Mouse (Mus musculus): Measurements from ENCODE around the gene Mpdu1. TPM values are rescaled to one million over a fixed set of nuclear protein-coding genes. Genes with fewer than 3 reads are reported as not detected.
A peak's percentile ranks its signal among the peaks of the same experiment; 100 is the strongest.

Mpdu1 gene
- polyA plus RNA-seq, 1 experiment from 2014 or later: 39.0 TPM

DNA sequence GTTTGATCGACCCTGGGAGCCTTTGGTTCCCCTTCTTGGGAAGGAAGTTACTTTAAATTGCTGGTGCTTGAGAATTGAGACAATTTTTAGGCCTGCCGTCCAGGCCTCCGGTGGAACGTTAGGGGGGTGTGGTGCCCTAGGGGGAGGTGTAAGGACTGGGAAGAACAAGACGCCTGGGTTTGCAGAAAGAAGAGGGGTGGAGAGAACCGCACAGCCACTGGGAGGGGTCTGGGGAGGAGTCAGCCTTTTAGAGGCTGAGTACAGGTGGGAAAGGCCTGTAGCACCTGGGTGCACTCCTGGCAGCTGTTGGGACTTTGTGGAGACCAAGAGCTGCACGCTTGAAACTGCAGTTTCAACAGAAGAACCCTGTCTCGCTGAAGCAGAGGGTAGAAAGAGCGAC, 7.7 kb downstream of the Mpdu1 start:
- 52% methylated on average over 9 of the region's 9 CpGs for WGBS

GRCm38 (mm10) chr11:69653399-69653798, 9.0 kb downstream of the Mpdu1 start:
- Histone ChIP-seq H3K27ac (ENCODE audit: low read depth, low read length) (no peak overlapping the region), H3K27me3 (ENCODE audit: control insufficient read depth, insufficient read depth, low read length) (no peaks in the 10 kb centered on the region), H3K9me3 (ENCODE audit: control insufficient read depth, low read length) (no peaks in the 10 kb centered on the region), H3K9ac (ENCODE audit: low read length) (no peak overlapping the region), H3K4me3 (ENCODE audit: low read depth, low read length) (no peak overlapping the region), H3K36me3 (ENCODE audit: control insufficient read depth, insufficient read depth, low read length) (peaks cover 37% of the 10 kb centered on the region), H3K4me2 (ENCODE audit: low read depth, low read length, severe bottlenecking) (no peak overlapping the region), H3K4me1 (replicated peaks; ENCODE audit: control insufficient read depth, insufficient read depth, low read length) (peaks cover 7% of the 10 kb centered on the region; the same call in 1 of the 2 replicates)
- no peak for DNase-seq (ENCODE audit: low spot score)
- no peak for ATAC-seq (replicated peaks; ENCODE audit: low FRiP score)
- 73% methylated on average over 5 of the region's 5 CpGs for WGBS

More for the DNA sequence above, 7.7 kb downstream of the Mpdu1 start:
- H3K4me3 ChIP-seq (ENCODE audit: low read depth, low read length): no peak overlapping the region
- no peak overlapping the region for H3K9ac ChIP-seq (ENCODE audit: low read length)
- no peaks in the 10 kb centered on the region for H3K9me3 ChIP-seq (ENCODE audit: control insufficient read depth, low read length)
- no peak overlapping the region for H3K4me2 ChIP-seq (ENCODE audit: low read depth, low read length, severe bottlenecking)
- H3K36me3 ChIP-seq (ENCODE audit: control insufficient read depth, insufficient read depth, low read length): peaks cover 27% of the 10 kb centered on the region
- H3K4me1 ChIP-seq (replicated peaks; ENCODE audit: control insufficient read depth, insufficient read depth, low read length): peaks cover 7% of the 10 kb centered on the region; the same call in 1 of the 2 replicates
- ATAC-seq (replicated peaks; ENCODE audit: low FRiP score): no peak
- no peaks in the 10 kb centered on the region for H3K27me3 ChIP-seq (ENCODE audit: control insufficient read depth, insufficient read depth, low read length)
- no peak overlapping the region for H3K27ac ChIP-seq (ENCODE audit: low read depth, low read length)
- DNase-seq (ENCODE audit: low spot score): no peak

DNA sequence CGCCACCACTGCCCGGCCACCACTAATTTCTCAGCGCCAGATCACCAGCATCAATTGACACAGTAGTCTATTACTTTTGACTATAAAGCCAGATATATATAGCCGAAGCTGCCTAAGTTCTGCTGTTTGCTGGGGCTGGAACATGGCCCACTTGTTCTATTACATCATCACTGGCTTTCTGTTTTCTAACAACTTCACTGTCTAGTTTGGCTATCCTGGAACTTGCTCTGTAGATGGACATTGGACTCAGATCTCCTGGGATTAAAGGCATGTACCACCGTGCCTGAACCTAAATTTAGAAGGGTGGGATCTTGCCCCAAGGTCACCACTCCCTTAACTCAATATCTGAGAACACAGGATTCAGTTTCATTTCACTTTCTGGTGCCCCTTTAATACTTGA, 16.6 kb downstream of the Mpdu1 start:
- H3K9me3 ChIP-seq (ENCODE audit: control insufficient read depth, low read length): no peaks in the 10 kb centered on the region
- H3K27ac ChIP-seq (ENCODE audit: low read depth, low read length): no peak overlapping the region
- DNase-seq (ENCODE audit: low spot score) (no peak), ATAC-seq (replicated peaks; ENCODE audit: low FRiP score) (no peak)
- no peak overlapping the region for H3K9ac ChIP-seq (ENCODE audit: low read length)
- WGBS: 93% methylated on average over 5 of the region's 5 CpGs
- H3K4me1 ChIP-seq (replicated peaks; ENCODE audit: control insufficient read depth, insufficient read depth, low read length): no peaks in the 10 kb centered on the region
- H3K27me3 ChIP-seq (ENCODE audit: control insufficient read depth, insufficient read depth, low read length): no peaks in the 10 kb centered on the region
- H3K4me3 ChIP-seq (ENCODE audit: low read depth, low read length): no peak overlapping the region
- H3K36me3 ChIP-seq (ENCODE audit: control insufficient read depth, insufficient read depth, low read length): peaks cover 41% of the 10 kb centered on the region
- H3K4me2 ChIP-seq (ENCODE audit: low read depth, low read length, severe bottlenecking): no peak overlapping the region

DNA sequence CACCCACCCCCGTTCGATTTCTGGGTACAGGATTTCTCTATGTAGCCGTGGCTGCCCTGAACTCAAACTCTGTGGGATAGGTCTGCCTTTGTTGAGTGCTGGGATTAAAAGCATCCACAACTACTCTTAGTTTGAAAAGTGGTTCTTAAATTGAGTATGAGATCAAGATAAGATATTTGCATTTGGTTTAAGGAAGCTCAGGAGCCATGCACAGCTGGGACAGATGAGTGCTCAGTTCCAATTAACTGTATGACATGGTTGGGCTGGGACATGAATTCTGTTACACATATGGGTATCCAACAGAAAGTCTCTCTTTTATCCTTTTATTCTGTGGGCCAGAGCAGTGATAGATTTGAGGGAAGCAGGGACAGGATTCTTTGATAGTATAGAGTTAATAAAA, 27.0 kb downstream of the Mpdu1 start:
- Histone ChIP-seq H3K4me3 (ENCODE audit: low read depth, low read length) (no peak overlapping the region), H3K9ac (ENCODE audit: low read length) (no peak overlapping the region), H3K27me3 (ENCODE audit: control insufficient read depth, insufficient read depth, low read length) (no peaks in the 10 kb centered on the region), H3K36me3 (ENCODE audit: control insufficient read depth, insufficient read depth, low read length) (no peaks in the 10 kb centered on the region; the same call in 1 of the 2 replicates), H3K9me3 (ENCODE audit: control insufficient read depth, low read length) (no peaks in the 10 kb centered on the region), H3K27ac (ENCODE audit: low read depth, low read length) (no peak overlapping the region), H3K4me2 (ENCODE audit: low read depth, low read length, severe bottlenecking) (0 out of 2 replicates have a peak overlapping the region, but pooled peaks have one; percentile 27), H3K4me1 (replicated peaks; ENCODE audit: control insufficient read depth, insufficient read depth, low read length) (peaks cover 7% of the 10 kb centered on the region; the same call in 1 of the 2 replicates)
- ATAC-seq (replicated peaks; ENCODE audit: low FRiP score) (no peak), DNase-seq (ENCODE audit: low spot score) (no peak)
- WGBS: 88% methylated on average over 3 of the region's 3 CpGs

DNA sequence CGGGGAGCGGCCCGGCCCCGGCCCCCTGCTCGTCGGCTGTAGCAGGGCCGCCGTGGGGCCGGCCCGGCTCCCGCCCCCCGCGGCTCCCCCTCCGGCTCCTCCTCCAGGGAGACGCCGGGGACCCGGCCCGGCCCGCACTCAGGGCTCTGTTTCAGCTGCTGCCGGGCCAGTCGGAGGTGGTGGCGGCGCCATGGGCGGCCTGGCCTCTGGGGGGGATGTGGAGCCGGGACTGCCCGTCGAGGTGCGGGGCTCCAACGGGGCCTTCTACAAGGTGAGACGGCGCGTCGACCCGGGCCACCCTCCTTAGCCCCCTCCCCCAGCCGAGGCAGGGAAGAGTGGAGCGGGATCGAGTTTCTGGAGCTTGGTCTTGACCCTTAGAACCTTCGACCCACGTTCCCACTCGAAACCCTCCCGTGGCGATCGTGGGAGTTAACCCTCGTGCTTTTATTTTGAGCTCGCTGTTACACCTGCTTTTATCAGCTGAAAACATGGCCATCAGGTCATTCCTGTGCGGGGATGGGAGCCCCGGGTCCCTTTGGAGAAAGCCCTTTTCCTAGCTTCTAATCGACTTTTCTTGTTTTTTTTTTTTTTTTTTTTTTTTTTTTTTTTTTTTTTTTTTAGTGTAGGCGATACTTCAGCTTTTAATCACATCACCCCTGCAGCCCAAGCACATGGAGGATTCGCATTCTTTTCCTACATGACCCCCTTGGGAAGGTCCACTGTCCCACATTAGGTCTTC, 29.1 kb downstream of the Mpdu1 start:
- DNase-seq (ENCODE audit: low spot score) (no peak), ATAC-seq (replicated peaks; ENCODE audit: low FRiP score) (peak; percentile 72)
- H3K9ac ChIP-seq (ENCODE audit: low read length): peak overlapping the region; percentile 98
- H3K27me3 ChIP-seq (ENCODE audit: control insufficient read depth, insufficient read depth, low read length): no peaks in the 10 kb centered on the region
- H3K4me1 ChIP-seq (replicated peaks; ENCODE audit: control insufficient read depth, insufficient read depth, low read length): peaks cover 7% of the 10 kb centered on the region; the same call in 1 of the 2 replicates
- under 1% methylated on average over 49 of the region's 50 CpGs for WGBS
- peak overlapping the region; percentile 61 for H3K4me2 ChIP-seq (ENCODE audit: low read depth, low read length, severe bottlenecking)
- no peaks in the 10 kb centered on the region; the same call in 1 of the 2 replicates for H3K36me3 ChIP-seq (ENCODE audit: control insufficient read depth, insufficient read depth, low read length)
- peak overlapping the region; percentile 99 for H3K4me3 ChIP-seq (ENCODE audit: low read depth, low read length)
- H3K27ac ChIP-seq (ENCODE audit: low read depth, low read length): peak overlapping the region; percentile 91
- H3K9me3 ChIP-seq (ENCODE audit: control insufficient read depth, low read length): no peaks in the 10 kb centered on the region

GRCm38 (mm10) chr11:69632284-69633089, 30.0 kb downstream of the Mpdu1 start, which contains the start of gene Fxr2:
Fxr2 (plus strand) TSS chr11:69632990.
- peak; percentile 99 for ATAC-seq (replicated peaks; ENCODE audit: low FRiP score)
- Histone ChIP-seq H3K36me3 (ENCODE audit: control insufficient read depth, insufficient read depth, low read length) (no peaks in the 10 kb centered on the region; the same call in 1 of the 2 replicates), H3K4me1 (replicated peaks; ENCODE audit: control insufficient read depth, insufficient read depth, low read length) (peaks cover 7% of the 10 kb centered on the region; the same call in 1 of the 2 replicates), H3K27me3 (ENCODE audit: control insufficient read depth, insufficient read depth, low read length) (no peaks in the 10 kb centered on the region), H3K9me3 (ENCODE audit: control insufficient read depth, low read length) (no peaks in the 10 kb centered on the region), H3K27ac (ENCODE audit: low read depth, low read length) (peak within 1 kb of the TSS; percentile 91), H3K4me2 (ENCODE audit: low read depth, low read length, severe bottlenecking) (peak within 1 kb of the TSS; percentile 61), H3K4me3 (ENCODE audit: low read depth, low read length) (peak within 1 kb of the TSS; percentile 99), H3K9ac (ENCODE audit: low read length) (peak within 1 kb of the TSS; percentile 98)
- under 1% methylated on average over 42 of the region's 56 CpGs for WGBS
- peak; percentile 100 for DNase-seq (ENCODE audit: low spot score)

DNA sequence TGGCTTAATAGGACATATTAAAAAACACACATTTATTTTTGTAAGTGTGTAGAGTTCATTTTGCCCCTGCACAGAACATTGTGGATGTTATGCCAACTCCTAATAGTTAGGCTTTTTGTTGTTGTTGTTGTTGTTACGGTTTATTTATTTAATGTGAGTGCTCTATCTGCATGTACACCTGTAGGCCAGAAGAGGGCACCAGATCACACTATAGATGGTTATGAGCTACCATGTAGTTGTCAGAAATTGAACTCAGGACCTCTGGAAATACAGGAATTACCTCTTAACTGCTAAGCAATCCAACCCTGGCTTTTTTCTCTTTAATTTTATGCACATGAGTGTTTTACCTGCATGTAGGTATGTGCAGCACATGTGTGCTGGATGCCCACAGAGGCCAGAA, 32.6 kb downstream of the Mpdu1 start:
- 54% methylated on average over 1 of the region's 1 CpGs for WGBS
- no peak for ATAC-seq (replicated peaks; ENCODE audit: low FRiP score)
- Histone ChIP-seq H3K27ac (ENCODE audit: low read depth, low read length) (no peak overlapping the region), H3K4me2 (ENCODE audit: low read depth, low read length, severe bottlenecking) (no peak overlapping the region), H3K9me3 (ENCODE audit: control insufficient read depth, low read length) (no peaks in the 10 kb centered on the region), H3K9ac (ENCODE audit: low read length) (no peak overlapping the region), H3K27me3 (ENCODE audit: control insufficient read depth, insufficient read depth, low read length) (no peaks in the 10 kb centered on the region), H3K36me3 (ENCODE audit: control insufficient read depth, insufficient read depth, low read length) (no peaks in the 10 kb centered on the region; the same call in 1 of the 2 replicates), H3K4me3 (ENCODE audit: low read depth, low read length) (no peak overlapping the region), H3K4me1 (replicated peaks; ENCODE audit: control insufficient read depth, insufficient read depth, low read length) (peaks cover 6% of the 10 kb centered on the region; the same call in 1 of the 2 replicates)
- no peak for DNase-seq (ENCODE audit: low spot score)

- peak; percentile 92 for DNase-seq (ENCODE audit: low spot score)
- 37% methylated on average over 6 of the region's 6 CpGs for WGBS
- Histone ChIP-seq H3K27me3 (ENCODE audit: control insufficient read depth, insufficient read depth, low read length) (no peaks in the 10 kb centered on the region), H3K4me2 (ENCODE audit: low read depth, low read length, severe bottlenecking) (no peak overlapping the region), H3K4me3 (ENCODE audit: low read depth, low read length) (no peak overlapping the region), H3K9ac (ENCODE audit: low read length) (no peak overlapping the region), H3K9me3 (ENCODE audit: control insufficient read depth, low read length) (no peaks in the 10 kb centered on the region), H3K36me3 (ENCODE audit: control insufficient read depth, insufficient read depth, low read length) (no peaks in the 10 kb centered on the region), H3K4me1 (replicated peaks; ENCODE audit: control insufficient read depth, insufficient read depth, low read length) (peaks cover 6% of the 10 kb centered on the region; the same call in 1 of the 2 replicates), H3K27ac (ENCODE audit: low read depth, low read length) (no peak overlapping the region)
- no peak for ATAC-seq (replicated peaks; ENCODE audit: low FRiP score)
Observed at GRCm38 (mm10) chr11:69628286-69628685, 34.2 kb downstream of the Mpdu1 start.
